Mouse (Mus musculus) left cerebral cortex, postnatal 25 days (tissue): Measurements from ENCODE around the gene Vmn2r30. TPM values are rescaled to one million over a fixed set of nuclear protein-coding genes. Genes with fewer than 3 reads are reported as not detected.
"Not testable (repeated sequence)": the region's sequence is repeated elsewhere in the genome, so short reads cannot be mapped to it uniquely, and the experiment has no call there.

Source experiments
- DNase-seq, 2 experiments: peaks; one replicate each; pipeline ENCODE4 v3.0.0; 2022; ENCODE audit warnings: low spot score in 2 of 2, mixed read lengths in 1 of 2
- intact Hi-C: fragments of 180-260 bp; cut with DNase I; formaldehyde crosslinking; loops from one replicate; pipeline ENCODE4 v1.15.1; 2025
- microRNA-seq, 2 experiments: library from miRNA; unstranded; fragments of <30 nt; microRNA quantifications; one replicate each; pipeline ENCODE4 v1.2.0; 2022
- total RNA-seq, 2 experiments: library from RNA; stranded (reverse); gene quantifications; 2 replicates each; pipeline ENCODE4 v1.2.3; 2021

Gene Vmn2r30
- total RNA-seq = not detected

DNA sequence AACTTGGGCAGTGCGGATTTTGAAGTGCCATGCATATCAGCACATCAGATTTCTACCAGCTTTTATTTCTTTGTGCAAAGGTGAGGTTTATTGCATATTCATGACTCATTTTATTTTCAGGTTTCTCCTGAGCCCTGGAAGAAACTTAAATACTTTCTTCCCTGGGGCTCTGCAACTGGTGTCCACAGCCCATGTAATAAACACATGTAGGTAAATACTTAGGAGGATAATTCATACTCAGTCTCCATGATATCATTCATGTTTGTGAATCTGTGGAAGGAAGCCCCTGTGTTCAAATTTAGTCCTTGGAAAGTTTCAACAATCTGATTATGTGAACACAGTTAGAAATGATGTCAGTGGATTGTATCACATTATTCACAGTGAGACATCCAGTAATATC, at the start of gene Vmn2r30:
TSS of gene Vmn2r30 (minus strand) at position 101 of the 400 bp plus-strand sequence.
- DNase-seq, intact Hi-C loops: not testable (repeated sequence)

- intact Hi-C loops, DNase-seq: not testable (repeated sequence)
Observed at GRCm38 (mm10) chr7:7374431-7374830, 37.0 kb upstream of the Vmn2r30 start, which contains the start of gene Gm45783. Gene Gm45783, minus strand, starts transcription at chr7:7374573.

GRCm38 (mm10) chr7:7295595-7295994, 41.8 kb downstream of the Vmn2r30 start:
- intact Hi-C loops = loop anchor here (5.0 kb wide), 2 partner anchors 173 to 933 kb away; partner anchors contain the start of genes Zfp78 and Zfp954

GRCm38 (mm10) chr7:7281383-7281782, 56.0 kb downstream of the Vmn2r30 start:
- no peak for DNase-seq
- intact Hi-C loops = loop anchor here (5.0 kb wide), 3 partner anchors 344 to 849 kb away; no protein-coding TSS in a partner anchor

More at GRCm38 (mm10) chr7:7295595-7295994, 41.8 kb downstream of the Vmn2r30 start:
- peak; percentile 67 to 69 for DNase-seq

DNA sequence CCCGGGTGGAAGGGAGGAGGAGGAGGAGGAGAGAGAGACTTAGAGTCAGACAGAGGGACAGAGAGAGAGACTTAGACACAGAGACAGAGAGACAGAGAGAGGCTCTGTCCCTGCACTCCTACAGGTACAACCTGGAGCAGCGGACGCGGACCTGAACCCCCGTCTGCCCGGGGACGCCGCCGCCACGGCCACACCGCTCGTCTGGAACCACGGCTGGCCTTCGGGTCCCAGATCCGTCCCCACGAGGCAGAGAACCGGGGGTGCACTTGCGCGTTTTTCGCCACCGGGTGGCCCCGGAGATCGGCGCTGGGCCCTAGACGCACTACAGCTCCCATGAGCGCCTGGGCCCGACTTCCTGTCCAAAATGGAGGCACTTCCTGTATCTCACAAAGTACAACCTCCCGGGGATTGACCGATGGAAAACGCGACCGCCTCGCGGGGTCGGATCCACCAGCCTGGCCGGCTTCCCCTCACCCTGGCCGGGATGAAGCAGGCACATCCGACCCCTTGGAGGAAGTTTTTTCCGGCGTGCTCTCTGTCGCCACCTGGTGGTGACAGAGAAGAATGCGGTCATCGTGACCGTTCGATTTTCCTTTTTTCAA, 59.3 kb downstream of the Vmn2r30 start, which contains the start of gene Gm45844:
TSS of gene Gm45844 (minus strand) at position 324 of the 602 bp plus-strand sequence.
- peak; percentile 93 to 98 for DNase-seq
- intact Hi-C loops = loop anchor here (1.0 to 5.0 kb wide), 2 partner anchors 142 to 156 kb away; partner anchors contain the start of genes Zfp773 and Zfp954

- not testable (repeated sequence) for DNase-seq
- intact Hi-C loops = loop anchor here (5.0 kb wide), 1 partner anchor 155 kb away; the partner anchor contains the start of gene Zfp954
Observed at GRCm38 (mm10) chr7:7277556-7277955, 59.9 kb downstream of the Vmn2r30 start.

Small RNA genes lying within 50 kb of the gene (microRNA-seq; reads per million reads assigned to microRNA genes)
- gene Mir5620 = 8.4 to 8.7 reads per million in 2 experiments

Other genes starting within 250 kb of the Vmn2r30 start
- 10 to 100 TPM; 12.2 to 13.8 TPM for gene Zfp954, start 216.1 kb downstream of the Vmn2r30 start, total RNA-seq
- 1 to 10 TPM; 2.0 to 2.3 TPM for gene Zfp773, start 200.9 kb downstream of the Vmn2r30 start, total RNA-seq
- 1 to 10 TPM; 5.7 to 7.9 TPM for gene Zfp418, start 166.3 kb downstream of the Vmn2r30 start, total RNA-seq
- 1 to 10 TPM; 8.5 to 8.9 TPM for gene Zfp772, start 127.6 kb downstream of the Vmn2r30 start, total RNA-seq
- gene Vmn2r29, start 90.3 kb downstream of the Vmn2r30 start, total RNA-seq = 1 to 10 TPM; 1.4 to 2.4 TPM
- 10 to 100 TPM in 1 of 2 experiments, 1 to 10 TPM in 1; 9.5 to 10.4 TPM for gene Gm45844, start 59.3 kb downstream of the Vmn2r30 start, total RNA-seq
- gene Clcn4, start 36.8 kb downstream of the Vmn2r30 start, total RNA-seq = 100 to 1,000 TPM; 138 to 141 TPM
- not detected for gene Gm45783, start 37.0 kb upstream of the Vmn2r30 start, total RNA-seq
- not detected for gene Vmn2r31, start 62.1 kb upstream of the Vmn2r30 start, total RNA-seq
- gene Vmn2r32, start 142.4 kb upstream of the Vmn2r30 start, total RNA-seq = not detected
- gene Vmn2r33, start 229.2 kb upstream of the Vmn2r30 start, total RNA-seq = not detected